Mouse (Mus musculus): ENCODE data around the gene Gstt1. TPM values are rescaled to one million over a fixed set of nuclear protein-coding genes. Genes with fewer than 3 reads are reported as not detected.
"Not testable (repeated sequence)": the region's sequence is repeated elsewhere in the genome, so short reads cannot be mapped to it uniquely, and the experiment has no call there.

Gstt1 gene
- polyA plus RNA-seq (2014; fragmentation: Nextera tagmentation; extraction: Ambion mirVana), result 9.8 and 12.4 TPM in 2 replicates

DNA sequence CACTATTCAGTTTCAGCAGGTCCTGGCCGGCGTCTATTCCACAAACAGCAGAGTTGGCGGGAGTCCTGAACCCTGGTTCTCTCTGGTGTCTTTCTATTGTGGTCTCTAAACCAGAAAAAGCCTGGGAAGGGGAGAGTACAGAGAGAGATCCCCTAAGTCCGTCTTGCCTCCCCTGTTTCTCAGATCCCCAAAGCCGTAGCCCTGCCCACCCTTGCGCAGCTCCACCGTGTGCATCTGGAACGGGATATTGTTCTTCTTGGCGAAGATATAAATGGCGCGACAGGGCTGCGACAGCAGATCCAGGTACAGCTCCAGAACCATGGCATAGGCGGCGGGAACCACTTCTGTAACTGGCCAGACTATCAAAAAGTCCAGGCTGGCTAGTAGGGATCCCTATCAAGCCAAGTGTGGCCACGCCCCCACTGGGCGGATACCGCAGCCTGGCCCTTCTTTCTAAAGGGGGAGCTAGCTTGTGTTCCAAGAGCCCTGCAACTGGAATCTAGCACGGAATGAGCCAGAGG is at the start of gene Gstt1:
Gene Gstt1, minus strand, starts transcription at position 409 of the 521 bp plus-strand sequence.
- peak within 1 kb of the TSS; percentile 29 for H3K4me3 ChIP-seq (replicated peaks; ENCODE audit: low read depth, low read length)
- WGBS, result 1% methylated on average over 18 of the region's 18 CpGs
- H3K27me3 ChIP-seq (ENCODE audit: control insufficient read depth, insufficient read depth, low read length), result 0 out of 2 replicates have a peak, but pooled peaks cover 5% of the 10 kb centered on the region
- no peaks in the 10 kb centered on the region for H3K36me3 ChIP-seq (ENCODE audit: control insufficient read depth, insufficient read depth, low read length)
- peaks cover 10% of the 10 kb centered on the region; the same call in 1 of the 2 replicates for H3K4me1 ChIP-seq (ENCODE audit: control insufficient read depth, insufficient read depth, low read length)
- H3K9ac ChIP-seq (replicated peaks; ENCODE audit: low read length), result peak within 1 kb of the TSS; percentile 46; the same call in 1 of the 2 replicates
- H3K27ac ChIP-seq (replicated peaks; ENCODE audit: low read depth, low read length), result no peak within 1 kb of the TSS
- H3K9me3 ChIP-seq (ENCODE audit: control insufficient read depth, low read length), result no peaks in the 10 kb centered on the region
- peak; percentile 68 for DNase-seq
- peak within 1 kb of the TSS; percentile 62 for H3K4me2 ChIP-seq (ENCODE audit: low read length)
- ATAC-seq (ENCODE audit: low FRiP score, low TSS enrichment), result no peak

DNA sequence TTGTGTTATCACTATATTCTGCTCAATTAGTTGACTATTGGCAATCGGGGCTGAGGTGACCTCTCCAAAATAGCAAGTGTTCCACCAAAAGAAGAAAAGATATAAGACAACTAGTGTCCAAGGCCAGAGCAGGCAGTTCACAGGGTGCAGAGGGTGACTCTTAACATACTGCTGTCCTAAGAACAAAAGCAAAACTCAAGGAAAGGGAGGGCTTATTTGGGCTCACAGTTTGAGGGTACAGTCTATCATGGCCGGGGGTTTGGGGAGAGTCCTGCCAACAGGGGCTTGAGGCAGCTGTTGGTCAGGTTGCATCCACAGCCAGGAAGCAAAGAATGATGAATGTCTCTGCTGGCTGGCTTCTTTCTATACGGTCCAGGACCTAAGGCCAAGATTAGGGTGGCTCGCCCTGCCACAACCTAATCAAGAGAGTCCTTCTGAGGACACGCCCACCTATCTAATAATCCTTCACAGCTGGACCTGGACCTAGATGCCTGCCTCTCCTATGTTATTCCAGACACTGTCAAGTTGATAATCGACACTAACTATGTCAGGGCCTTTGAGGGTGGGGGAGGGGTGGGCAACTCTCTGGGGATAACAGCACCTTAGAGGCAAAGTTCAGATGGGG is 47.0 kb upstream of the Gstt1 start:
- no peak for DNase-seq
- Histone ChIP-seq H3K9ac (replicated peaks; ENCODE audit: low read length) (no peak overlapping the region), H3K4me1 (ENCODE audit: control insufficient read depth, insufficient read depth, low read length) (0 out of 2 replicates have a peak, but pooled peaks cover 5% of the 10 kb centered on the region), H3K9me3 (ENCODE audit: control insufficient read depth, low read length) (no peaks in the 10 kb centered on the region), H3K27me3 (ENCODE audit: control insufficient read depth, insufficient read depth, low read length) (no peaks in the 10 kb centered on the region), H3K4me3 (replicated peaks; ENCODE audit: low read depth, low read length) (no peak overlapping the region), H3K36me3 (ENCODE audit: control insufficient read depth, insufficient read depth, low read length) (no peaks in the 10 kb centered on the region), H3K4me2 (ENCODE audit: low read length) (no peak overlapping the region), H3K27ac (replicated peaks; ENCODE audit: low read depth, low read length) (no peak overlapping the region)
- ATAC-seq (ENCODE audit: low FRiP score, low TSS enrichment), result no peak
- 85% methylated on average over 6 of the region's 6 CpGs for WGBS

DNA sequence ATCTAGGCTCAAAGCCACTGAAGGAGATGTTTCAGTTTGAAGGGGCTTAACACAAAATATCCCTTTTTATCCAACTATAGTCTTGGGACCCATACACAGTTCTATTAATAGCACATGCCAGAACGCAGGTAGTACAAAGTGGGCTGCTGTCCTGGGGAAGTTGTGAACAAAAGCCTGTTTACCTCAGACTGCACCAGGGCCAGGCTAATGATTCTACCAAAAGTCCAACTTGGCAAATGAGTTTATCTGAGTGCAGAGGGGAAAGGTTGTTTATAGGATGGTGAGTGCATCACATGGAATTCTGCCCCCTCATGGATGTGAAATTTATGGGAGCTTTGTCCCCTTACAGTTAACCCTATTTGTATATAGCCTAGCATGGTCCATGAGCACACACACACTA is 46.4 kb upstream of the Gstt1 start:
- no peak for DNase-seq
- no peaks in the 10 kb centered on the region for H3K36me3 ChIP-seq (ENCODE audit: control insufficient read depth, insufficient read depth, low read length)
- no peak for ATAC-seq (ENCODE audit: low FRiP score, low TSS enrichment)
- H3K9me3 ChIP-seq (ENCODE audit: control insufficient read depth, low read length), result no peaks in the 10 kb centered on the region
- H3K27ac ChIP-seq (replicated peaks; ENCODE audit: low read depth, low read length), result no peak overlapping the region
- no peak overlapping the region for H3K9ac ChIP-seq (replicated peaks; ENCODE audit: low read length)
- no peak overlapping the region for H3K4me3 ChIP-seq (replicated peaks; ENCODE audit: low read depth, low read length)
- WGBS, result 39% methylated on average over 1 of the region's 1 CpGs
- no peaks in the 10 kb centered on the region for H3K27me3 ChIP-seq (ENCODE audit: control insufficient read depth, insufficient read depth, low read length)
- 0 out of 2 replicates have a peak, but pooled peaks cover 5% of the 10 kb centered on the region for H3K4me1 ChIP-seq (ENCODE audit: control insufficient read depth, insufficient read depth, low read length)
- no peak overlapping the region for H3K4me2 ChIP-seq (ENCODE audit: low read length)

DNA sequence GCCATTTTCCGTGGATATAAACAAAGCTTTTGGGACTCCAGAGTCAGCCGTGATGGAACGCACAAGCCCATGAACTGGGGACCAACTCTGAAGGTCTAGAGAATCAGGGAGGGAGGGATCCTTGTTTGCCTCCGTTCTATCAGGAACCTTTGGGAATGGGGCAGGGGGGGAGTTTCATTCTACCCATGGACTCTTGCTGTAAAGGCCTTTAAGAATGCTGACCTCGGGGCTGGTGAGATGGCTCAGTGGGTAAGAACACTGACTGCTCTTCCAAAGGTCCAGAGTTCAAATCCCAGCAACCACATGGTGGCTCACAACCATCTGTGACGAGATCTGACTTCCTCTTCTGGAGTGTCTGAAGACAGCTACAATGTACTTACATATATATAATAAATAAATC is 45.5 kb upstream of the Gstt1 start:
- H3K9ac ChIP-seq (replicated peaks; ENCODE audit: low read length); H3K4me3 ChIP-seq (replicated peaks; ENCODE audit: low read depth, low read length); H3K4me1 ChIP-seq (ENCODE audit: control insufficient read depth, insufficient read depth, low read length); DNase-seq; H3K9me3 ChIP-seq (ENCODE audit: control insufficient read depth, low read length); H3K27me3 ChIP-seq (ENCODE audit: control insufficient read depth, insufficient read depth, low read length); ATAC-seq (ENCODE audit: low FRiP score, low TSS enrichment); H3K36me3 ChIP-seq (ENCODE audit: control insufficient read depth, insufficient read depth, low read length); H3K27ac ChIP-seq (replicated peaks; ENCODE audit: low read depth, low read length); H3K4me2 ChIP-seq (ENCODE audit: low read length): not testable (repeated sequence)
- 84% methylated on average over 6 of the region's 6 CpGs for WGBS

DNA sequence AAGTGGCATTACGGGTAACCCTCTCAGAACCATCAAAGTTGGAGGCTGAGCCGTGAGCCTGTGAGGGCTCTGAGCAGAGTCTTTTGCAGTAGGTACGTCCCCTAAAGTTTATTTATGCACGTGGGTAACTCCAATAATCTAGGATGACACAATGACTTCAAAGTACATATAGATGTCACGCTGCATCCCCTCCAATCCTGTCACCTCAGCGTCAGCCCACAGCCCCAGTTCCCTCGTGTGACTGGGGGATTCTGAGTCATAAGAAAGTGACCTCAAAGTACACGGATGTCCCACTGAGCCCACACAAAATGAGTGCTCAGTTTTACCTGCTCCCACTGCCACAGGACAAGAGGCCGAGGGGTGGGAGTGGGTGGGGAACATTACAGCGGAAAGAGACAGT is 40.7 kb upstream of the Gstt1 start:
- ATAC-seq (ENCODE audit: low FRiP score, low TSS enrichment) (no peak), DNase-seq (no peak)
- Histone ChIP-seq H3K36me3 (ENCODE audit: control insufficient read depth, insufficient read depth, low read length) (no peaks in the 10 kb centered on the region), H3K4me1 (ENCODE audit: control insufficient read depth, insufficient read depth, low read length) (peaks cover 18% of the 10 kb centered on the region; the same call in 1 of the 2 replicates), H3K9me3 (ENCODE audit: control insufficient read depth, low read length) (no peaks in the 10 kb centered on the region), H3K27me3 (ENCODE audit: control insufficient read depth, insufficient read depth, low read length) (peaks cover 7% of the 10 kb centered on the region; the same call in 1 of the 2 replicates), H3K9ac (replicated peaks; ENCODE audit: low read length) (no peak overlapping the region), H3K27ac (replicated peaks; ENCODE audit: low read depth, low read length) (no peak overlapping the region), H3K4me3 (replicated peaks; ENCODE audit: low read depth, low read length) (no peak overlapping the region), H3K4me2 (ENCODE audit: low read length) (no peak overlapping the region)
- WGBS, result 85% methylated on average over 10 of the region's 10 CpGs

DNA sequence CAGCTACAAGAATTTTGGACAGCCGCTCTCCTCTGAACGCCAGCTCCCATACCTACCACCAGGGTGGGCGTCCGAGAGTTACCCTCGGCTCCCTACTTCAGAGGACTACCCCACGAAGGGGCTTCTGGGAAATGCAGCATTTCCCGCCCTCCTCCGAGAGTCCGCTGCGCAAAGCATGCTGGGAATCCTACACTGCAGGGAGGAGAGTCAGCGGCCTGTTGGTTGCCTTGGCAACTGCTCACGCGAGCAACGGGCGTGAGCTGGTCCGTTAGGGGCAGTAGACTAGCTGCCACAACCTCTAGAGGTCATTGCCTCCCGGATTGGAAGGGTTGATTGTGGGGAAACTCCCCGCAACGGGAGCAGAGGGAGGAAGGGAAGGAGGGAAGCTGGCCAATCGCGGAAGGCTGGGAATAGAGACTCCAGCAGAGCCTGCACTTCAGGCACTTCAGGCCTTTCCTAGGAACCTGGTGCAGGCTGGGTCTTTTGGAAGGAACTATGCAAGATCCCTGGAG is 38.9 kb upstream of the Gstt1 start, which contains the start of gene Gstt2:
Gene Gstt2, minus strand, starts transcription at position 177 of the 512 bp plus-strand sequence.
- DNase-seq (peak; percentile 97), ATAC-seq (ENCODE audit: low FRiP score, low TSS enrichment) (peak; percentile 92)
- Histone ChIP-seq H3K36me3 (ENCODE audit: control insufficient read depth, insufficient read depth, low read length) (no peaks in the 10 kb centered on the region), H3K9me3 (ENCODE audit: control insufficient read depth, low read length) (no peaks in the 10 kb centered on the region), H3K4me3 (replicated peaks; ENCODE audit: low read depth, low read length) (peak within 1 kb of the TSS; percentile 46), H3K9ac (replicated peaks; ENCODE audit: low read length) (peak within 1 kb of the TSS; percentile 57), H3K4me2 (ENCODE audit: low read length) (peak within 1 kb of the TSS; percentile 78), H3K27me3 (ENCODE audit: control insufficient read depth, insufficient read depth, low read length) (peaks cover 22% of the 10 kb centered on the region), H3K4me1 (ENCODE audit: control insufficient read depth, insufficient read depth, low read length) (peaks cover 21% of the 10 kb centered on the region; the same call in 1 of the 2 replicates), H3K27ac (replicated peaks; ENCODE audit: low read depth, low read length) (peak within 1 kb of the TSS; percentile 80)
- WGBS, result under 1% methylated on average over 21 of the region's 21 CpGs

DNA sequence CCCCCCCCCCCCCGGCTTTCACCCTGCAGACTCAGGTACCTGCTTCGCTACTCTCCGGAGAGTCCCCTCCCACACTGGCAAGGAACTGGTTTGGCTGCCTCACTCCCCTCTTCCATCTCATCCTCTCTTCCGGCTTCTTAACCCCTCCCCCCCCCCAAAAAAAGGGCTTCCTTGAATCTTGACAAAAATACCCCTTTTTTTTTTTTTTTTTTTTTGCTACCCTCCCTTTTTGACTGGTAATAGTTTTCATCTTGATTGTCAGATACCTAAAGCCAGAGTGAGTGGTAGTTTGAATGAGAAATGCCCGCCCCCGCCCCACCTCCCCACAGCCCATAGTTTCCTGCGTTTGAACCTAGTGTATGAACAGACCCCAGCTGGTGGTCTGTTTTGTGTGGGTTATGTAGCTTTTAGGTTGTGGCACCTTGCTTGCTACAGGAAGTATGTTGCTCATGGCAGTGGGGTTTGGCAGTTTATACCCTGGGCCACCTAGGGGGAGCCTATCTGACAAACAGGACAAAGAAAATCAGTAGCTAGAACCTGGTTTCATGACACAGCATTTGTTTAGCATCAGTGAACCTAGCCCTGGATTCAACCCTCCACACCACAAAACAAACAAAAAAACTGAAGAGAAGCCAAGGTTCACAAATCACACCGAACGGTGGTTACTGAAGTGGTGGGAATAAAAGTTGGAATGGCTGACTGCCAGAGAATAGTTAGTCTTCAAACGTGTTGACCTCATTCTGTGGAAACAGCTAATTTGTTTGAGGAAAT is 37.6 kb upstream of the Gstt1 start:
- no peak overlapping the region for H3K9ac ChIP-seq (replicated peaks; ENCODE audit: low read length)
- no peak for DNase-seq
- H3K27ac ChIP-seq (replicated peaks; ENCODE audit: low read depth, low read length), result no peak overlapping the region
- H3K9me3 ChIP-seq (ENCODE audit: control insufficient read depth, low read length), result no peaks in the 10 kb centered on the region
- peaks cover 22% of the 10 kb centered on the region for H3K27me3 ChIP-seq (ENCODE audit: control insufficient read depth, insufficient read depth, low read length)
- no peak for ATAC-seq (ENCODE audit: low FRiP score, low TSS enrichment)
- H3K4me3 ChIP-seq (replicated peaks; ENCODE audit: low read depth, low read length), result peak overlapping the region; percentile 4; the same call in 1 of the 2 replicates
- H3K36me3 ChIP-seq (ENCODE audit: control insufficient read depth, insufficient read depth, low read length), result no peaks in the 10 kb centered on the region
- H3K4me1 ChIP-seq (ENCODE audit: control insufficient read depth, insufficient read depth, low read length), result peaks cover 21% of the 10 kb centered on the region; the same call in 1 of the 2 replicates
- WGBS, result 27% methylated on average over 9 of the region's 10 CpGs
- H3K4me2 ChIP-seq (ENCODE audit: low read length), result peak overlapping the region; percentile 78

DNA sequence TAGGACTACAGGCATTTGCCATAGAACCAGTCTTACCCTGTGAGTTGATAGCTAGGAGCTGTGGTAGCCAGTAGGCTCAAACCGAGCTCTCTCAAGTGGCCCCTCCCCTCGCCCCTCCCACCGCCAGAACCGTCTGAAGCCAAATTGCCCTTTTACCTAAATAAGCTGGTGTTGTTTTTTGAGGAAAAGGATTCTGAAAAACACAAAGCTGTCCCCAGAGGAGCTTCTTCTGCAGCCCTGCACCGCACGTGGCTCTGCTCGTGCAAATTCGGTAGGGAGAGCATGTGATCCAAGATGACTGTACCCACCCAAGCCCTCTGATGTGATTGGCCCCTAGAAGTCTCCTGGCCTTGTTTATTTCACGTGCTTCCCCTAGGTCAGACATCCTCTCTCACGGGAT is 36.9 kb upstream of the Gstt1 start:
- WGBS, result 4% methylated on average over 10 of the region's 10 CpGs

More for the DNA sequence above, 36.9 kb upstream of the Gstt1 start:
- no peaks in the 10 kb centered on the region for H3K9me3 ChIP-seq (ENCODE audit: control insufficient read depth, low read length)
- peaks cover 22% of the 10 kb centered on the region for H3K27me3 ChIP-seq (ENCODE audit: control insufficient read depth, insufficient read depth, low read length)
- no peak overlapping the region for H3K27ac ChIP-seq (replicated peaks; ENCODE audit: low read depth, low read length)
- ATAC-seq (ENCODE audit: low FRiP score, low TSS enrichment) (no peak), DNase-seq (peak; percentile 38)
- no peaks in the 10 kb centered on the region for H3K36me3 ChIP-seq (ENCODE audit: control insufficient read depth, insufficient read depth, low read length)
- peak overlapping the region; percentile 4 for H3K4me3 ChIP-seq (replicated peaks; ENCODE audit: low read depth, low read length)
- H3K4me2 ChIP-seq (ENCODE audit: low read length), result peak overlapping the region; percentile 41
- no peak overlapping the region for H3K9ac ChIP-seq (replicated peaks; ENCODE audit: low read length)
- H3K4me1 ChIP-seq (ENCODE audit: control insufficient read depth, insufficient read depth, low read length), result peaks cover 21% of the 10 kb centered on the region; the same call in 1 of the 2 replicates

Data from midbrain, embryonic 14.5 days (tissue).